ENCODE assay signal across 8 mouse cellular contexts in genomic region chr5:110770031-110770445, GRCm38 (mm10). TPM values are rescaled to one million over a fixed set of nuclear protein-coding genes. Genes with fewer than 3 reads are reported as not detected.
A peak's percentile ranks its signal among the peaks of the same experiment; 100 is the strongest.
DNase-seq lines count a peak whose midpoint lies in the region; ATAC-seq and TF ChIP-seq lines count a peak whose summit lies in the region.

No protein-coding gene starts in this region.

- no peak for DNase-seq in heart, embryonic 10.5 days (ENCODE audit: low spot score)
- DNase-seq in heart, adult 18-20 months: no peak
- peak; percentile 56 for DNase-seq in c-Kit-positive CD71-positive TER-119-positive erythroid progenitor cells, embryonic 14.5 days (ENCODE audit: low spot score)
- DNase-seq in hindbrain, embryonic 11.5 days (ENCODE audit: low spot score): no peak
- DNase-seq in telencephalon, adult 2 months (ENCODE audit: low read depth, low spot score): peak; percentile 17
- no peak for DNase-seq in ovary, postnatal 36 days (ENCODE audit: low spot score)

- peak overlapping the region; percentile 95 for H3K27ac ChIP-seq in heart, embryonic 10.5 days
- peak overlapping the region; percentile 94 for H3K27ac ChIP-seq in hindbrain, embryonic 11.5 days (ENCODE audit: low read depth, low read length)

- ATAC-seq in hindbrain, embryonic 11.5 days (ENCODE audit: low FRiP score): peak; percentile 70
- peak; percentile 28 for ATAC-seq in megakaryocyte, adult 5-6 weeks (ENCODE audit: poor library complexity, severe bottlenecking)

- H3K9me3 ChIP-seq in heart, embryonic 10.5 days: no peaks in the 10 kb centered on the region
- no peaks in the 10 kb centered on the region for H3K9me3 ChIP-seq in hindbrain, embryonic 11.5 days (ENCODE audit: control insufficient read depth, low read length)

- under 1% methylated on average over 58 of the region's 58 CpGs for WGBS in heart, embryonic 10.5 days
- 0% methylated on average over 49 of the region's 58 CpGs for WGBS in hindbrain, embryonic 11.5 days

- peaks cover 88% of the 10 kb centered on the region for H3K79me2 ChIP-seq in C2C12 (ENCODE audit: control insufficient read depth, insufficient read depth)

- peak overlapping the region; percentile 44 for H3K4me2 ChIP-seq in hindbrain, embryonic 11.5 days (replicated peaks; ENCODE audit: low read depth, low read length)

- TF ChIP-seq CTCF in C2C12 (IDR thresholded peaks at IDR 0.05; ENCODE audit: control insufficient read depth, insufficient read depth, insufficient read length): no peak

- H3K4me1 ChIP-seq in heart, embryonic 10.5 days: peaks cover 12% of the 10 kb centered on the region
- H3K4me1 ChIP-seq in hindbrain, embryonic 11.5 days (replicated peaks; ENCODE audit: control insufficient read depth, insufficient read depth, low read length): peaks cover 6% of the 10 kb centered on the region; the same call in 1 of the 2 replicates

- peak overlapping the region; percentile 92 for H3K9ac ChIP-seq in hindbrain, embryonic 11.5 days (ENCODE audit: low read depth, low read length)

- peak overlapping the region; percentile 95 for H3K4me3 ChIP-seq in heart, embryonic 10.5 days
- peak overlapping the region; percentile 87 for H3K4me3 ChIP-seq in C2C12 (ENCODE audit: insufficient read depth, poor library complexity, severe bottlenecking)
- peak overlapping the region; percentile 94 for H3K4me3 ChIP-seq in hindbrain, embryonic 11.5 days (ENCODE audit: low read depth, low read length)

- H3ac ChIP-seq in C2C12 (ENCODE audit: control insufficient read depth, insufficient read length, low read depth): peak overlapping the region; percentile 85

- H3K36me3 ChIP-seq in heart, embryonic 10.5 days: peaks cover 22% of the 10 kb centered on the region
- peaks cover 17% of the 10 kb centered on the region for H3K36me3 ChIP-seq in C2C12 (ENCODE audit: control insufficient read depth, insufficient read depth)
- H3K36me3 ChIP-seq in hindbrain, embryonic 11.5 days (ENCODE audit: control insufficient read depth, insufficient read depth, low read length): peaks cover 6% of the 10 kb centered on the region

- H3K27me3 ChIP-seq in heart, embryonic 10.5 days (ENCODE audit: insufficient read depth, poor library complexity, severe bottlenecking): no peaks in the 10 kb centered on the region
- no peaks in the 10 kb centered on the region for H3K27me3 ChIP-seq in C2C12 (ENCODE audit: control insufficient read depth, insufficient read depth, insufficient read length)
- no peaks in the 10 kb centered on the region for H3K27me3 ChIP-seq in hindbrain, embryonic 11.5 days (ENCODE audit: control insufficient read depth, insufficient read depth, low read length)

- H3K79me3 ChIP-seq in C2C12 (ENCODE audit: low read depth): peaks cover 57% of the 10 kb centered on the region

TF ChIP-seq in C2C12, 6 proteins besides CTCF, POLR2A, EP300 and RAD21:
- no peak for TF ChIP-seq USF1 (IDR thresholded peaks at IDR 0.05; ENCODE audit: low read depth)
- no peak for TF ChIP-seq MYOG (IDR thresholded peaks at IDR 0.05; ENCODE audit: control insufficient read depth, extremely low read depth, insufficient read length)
- TF ChIP-seq FOSL1 (IDR thresholded peaks at IDR 0.05; ENCODE audit: insufficient read depth, low read length, poor library complexity, severe bottlenecking): no peak
- no peak for TF ChIP-seq MAX (IDR thresholded peaks at IDR 0.05)
- TF ChIP-seq MYOD1 (IDR thresholded peaks at IDR 0.05; ENCODE audit: control insufficient read depth, insufficient read length, low read depth): no peak
- TF ChIP-seq CEBPB (IDR thresholded peaks at IDR 0.05; ENCODE audit: low read depth): no peak

RNA-seq across cellular contexts. Expression of gene Ep400, which starts 0.5 kb away (rescaled TPM):
- 41.3 and 46.9 TPM in 2 replicates for polyA plus RNA-seq in heart, embryonic 10.5 days (2016; fragmentation: Nextera tagmentation; extraction: Ambion mirVana)
- total RNA-seq in heart, adult 18-20 months (2021): 10 to 100 TPM; 30.0 to 33.5 TPM
- 23.6 TPM for polyA plus RNA-seq in C2C12 (2012; fragmentation: generic; extraction: Trizol)
- 42.1 and 49.7 TPM in 2 replicates for polyA plus RNA-seq in hindbrain, embryonic 11.5 days (2014; fragmentation: Nextera tagmentation; extraction: Ambion mirVana)
- 80.0 and 87.2 TPM in 2 replicates for total RNA-seq in megakaryocyte, adult 5-6 weeks (2015)
- total RNA-seq in megakaryocyte, adult 5-6 weeks (2017): 30.1 and 47.3 TPM in 2 replicates

RNA-seq across cellular contexts. Expression of gene Pus1, which starts 10.4 kb away (rescaled TPM):
- 46.6 and 49.8 TPM in 2 replicates for polyA plus RNA-seq in heart, embryonic 10.5 days (2016; fragmentation: Nextera tagmentation; extraction: Ambion mirVana)
- 10 to 100 TPM; 23.2 to 23.8 TPM for total RNA-seq in heart, adult 18-20 months (2021)
- 62.3 TPM for polyA plus RNA-seq in C2C12 (2012; fragmentation: generic; extraction: Trizol)
- 15.5 and 17.3 TPM in 2 replicates for polyA plus RNA-seq in hindbrain, embryonic 11.5 days (2014; fragmentation: Nextera tagmentation; extraction: Ambion mirVana)
- total RNA-seq in megakaryocyte, adult 5-6 weeks (2015): 7.0 and 8.2 TPM in 2 replicates
- total RNA-seq in megakaryocyte, adult 5-6 weeks (2017): 20.4 and 21.6 TPM in 2 replicates

RNA-seq across cellular contexts. Expression of gene Ulk1, which starts 39.9 kb away (rescaled TPM):
- polyA plus RNA-seq in heart, embryonic 10.5 days (2016; fragmentation: Nextera tagmentation; extraction: Ambion mirVana): 12.8 and 17.0 TPM in 2 replicates
- 10 to 100 TPM; 66.3 to 78.1 TPM for total RNA-seq in heart, adult 18-20 months (2021)
- 13.6 TPM for polyA plus RNA-seq in C2C12 (2012; fragmentation: generic; extraction: Trizol)
- polyA plus RNA-seq in hindbrain, embryonic 11.5 days (2014; fragmentation: Nextera tagmentation; extraction: Ambion mirVana): 31.7 and 36.1 TPM in 2 replicates
- total RNA-seq in megakaryocyte, adult 5-6 weeks (2015): 19.3 and 24.1 TPM in 2 replicates
- total RNA-seq in megakaryocyte, adult 5-6 weeks (2017): 7.6 and 10.0 TPM in 2 replicates

Comparison
In these comparisons a context has a peak if more than half of its experiments do, and no peak if none do; other contexts are left out.
1. DNase-seq: peak in c-Kit-positive CD71-positive TER-119-positive erythroid progenitor cells, embryonic 14.5 days (single experiment) and telencephalon, adult 2 months (single experiment); none in heart, embryonic 10.5 days (single experiment), heart, adult 18-20 months (0 of 2), hindbrain, embryonic 11.5 days (single experiment) and ovary, postnatal 36 days (single experiment).
2. Peak in every context shown above with its lines, with median percentiles within 50 percentile points of each other: H3K4me3 ChIP-seq.